Mouse (Mus musculus) gonadal fat pad, adult 2 months (tissue): Measurements from ENCODE around the gene Scarf1. TPM values are rescaled to one million over a fixed set of nuclear protein-coding genes. Genes with fewer than 3 reads are reported as not detected.

ENCODE experiments used
- DNase-seq: peaks from one replicate; pipeline ENCODE4 v3.0.0-alpha.2; 2012; ENCODE audit warnings: low read depth
- polyA plus RNA-seq: library from polyadenylated mRNA; depleted of rRNA; stranded (reverse); fragments of >200 nt; gene quantifications from 2 replicates; pipeline ENCODE4 v1.2.3, GENCODE M21; 2012; rRNA removed

The Scarf1 gene
- polyA plus RNA-seq, 1 experiment, result 14.5 TPM

GRCm38 (mm10) chr11:75563851-75564548, 50.7 kb downstream of the Scarf1 start:
- no peak for DNase-seq

- DNase-seq, result no peak
Measured at GRCm38 (mm10) chr11:75565849-75566248, 52.5 kb downstream of the Scarf1 start.

GRCm38 (mm10) chr11:75566276-75567196, 53.2 kb downstream of the Scarf1 start:
- DNase-seq, result no peak

- DNase-seq, result no peak
Measured at GRCm38 (mm10) chr11:75567346-75568114, 54.2 kb downstream of the Scarf1 start.

- no peak for DNase-seq
Measured at GRCm38 (mm10) chr11:75568115-75568511, 54.8 kb downstream of the Scarf1 start.

- DNase-seq, result no peak
Measured at GRCm38 (mm10) chr11:75568962-75569361, 55.6 kb downstream of the Scarf1 start.

GRCm38 (mm10) chr11:75570375-75571125, 57.2 kb downstream of the Scarf1 start:
- no peak for DNase-seq

GRCm38 (mm10) chr11:75571126-75571990, 58.0 kb downstream of the Scarf1 start:
- no peak for DNase-seq

- DNase-seq, result no peak
Measured at GRCm38 (mm10) chr11:75572301-75572791, 59.0 kb downstream of the Scarf1 start.

GRCm38 (mm10) chr11:75572854-75573650, 59.7 kb downstream of the Scarf1 start:
- no peak for DNase-seq

- DNase-seq, result no peak
Measured at GRCm38 (mm10) chr11:75574378-75575123, 61.2 kb downstream of the Scarf1 start.

- no peak for DNase-seq
Measured at GRCm38 (mm10) chr11:75575560-75576123, 62.3 kb downstream of the Scarf1 start.

Other genes with a start within 250 kb of the Scarf1 start
- 17.9 and 21.6 TPM in 2 replicates for gene Rpa1, start 165.2 kb upstream of the Scarf1 start, polyA plus RNA-seq
- gene Smyd4, start 165.1 kb upstream of the Scarf1 start, polyA plus RNA-seq, result 5.1 TPM in 2 replicates
- gene Serpinf1, start 90.8 kb upstream of the Scarf1 start, polyA plus RNA-seq, result 260 and 334 TPM in 2 replicates
- gene Serpinf2, start 73.9 kb upstream of the Scarf1 start, polyA plus RNA-seq, result 93.7 and 148 TPM in 2 replicates
- 16.2 and 20.5 TPM in 2 replicates for gene Wdr81, start 58.8 kb upstream of the Scarf1 start, polyA plus RNA-seq
- 24.0 and 48.2 TPM in 2 replicates for gene Tlcd2, start 51.8 kb upstream of the Scarf1 start, polyA plus RNA-seq
- gene Prpf8, start 26.7 kb upstream of the Scarf1 start, polyA plus RNA-seq, result 83.6 and 93.7 TPM in 2 replicates
- 6.5 and 7.1 TPM in 2 replicates for gene Rilp, start 3.4 kb upstream of the Scarf1 start, polyA plus RNA-seq
- gene Slc43a2, start 18.2 kb downstream of the Scarf1 start, polyA plus RNA-seq, result 18.5 and 23.8 TPM in 2 replicates
- 45.9 and 48.4 TPM in 2 replicates for gene Pitpna, start 74.6 kb downstream of the Scarf1 start, polyA plus RNA-seq
- 55.2 and 63.6 TPM in 2 replicates for gene Inpp5k, start 117.4 kb downstream of the Scarf1 start, polyA plus RNA-seq
- 125 and 152 TPM in 2 replicates for gene Myo1c, start 137.0 kb downstream of the Scarf1 start, polyA plus RNA-seq
- gene Crk, start 165.7 kb downstream of the Scarf1 start, polyA plus RNA-seq, result 43.0 and 44.3 TPM in 2 replicates
- gene Ywhae, start 219.3 kb downstream of the Scarf1 start, polyA plus RNA-seq, result 168 and 195 TPM in 2 replicates